Mouse (Mus musculus) small intestine, adult 2 months (tissue): ENCODE measurements around the gene Lrrn4cl.

Experiments used
- CTCF ChIP-seq: fragments of 200-500 bp; IDR thresholded peaks from 2 replicates; pipeline ENCODE4 v1.5.1; 2012; ENCODE audit warnings: low read depth, mild to moderate bottlenecking, control low read depth, inconsistent platforms, low read length, moderate library complexity, mixed read lengths; ENCODE audit not compliant: insufficient replicate concordance, insufficient read length; ENCODE audit errors: extremely low read depth
- POLR2A ChIP-seq: fragments of 200-500 bp; IDR thresholded peaks from 2 replicates; pipeline ENCODE4 v1.6.1; 2012; ENCODE audit warnings: low read depth, mild to moderate bottlenecking, control low read depth, inconsistent platforms, low read length, moderate library complexity

DNA sequence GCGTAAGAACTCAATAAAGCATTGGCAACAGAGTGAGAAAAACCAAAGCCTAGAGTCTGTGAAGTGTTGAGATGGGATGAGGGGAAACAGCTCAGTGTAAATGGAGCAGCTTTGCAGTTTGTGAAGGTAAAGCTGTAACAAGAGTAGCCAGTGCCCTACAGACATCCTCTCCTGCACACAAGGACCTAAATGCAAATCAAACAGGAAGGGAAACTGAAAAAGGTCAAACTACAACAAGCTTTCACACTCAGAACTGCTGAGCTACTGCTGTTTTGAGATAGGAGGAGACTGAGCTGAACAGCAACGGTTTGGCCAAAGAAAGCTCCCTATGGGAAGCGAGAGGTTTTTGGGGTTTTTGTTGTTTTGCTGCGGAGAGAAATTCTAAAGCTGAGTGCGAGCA, 43.8 kb upstream of the Lrrn4cl start:
- TF ChIP-seq CTCF (no peak), POLR2A (no peak)
